Mouse (Mus musculus) spleen, postnatal 0 days (tissue): ENCODE results near the gene Rfc5. TPM values are rescaled to one million over a fixed set of nuclear protein-coding genes. Genes with fewer than 3 reads are reported as not detected.

ENCODE experiments used
- polyA plus RNA-seq: library from polyadenylated mRNA; unstranded; fragments of >200 nt; fragmentation: Nextera tagmentation; extraction: Ambion mirVana; gene quantifications from 2 replicates; pipeline ENCODE4 v1.2.1, GENCODE M21; 2015

The Rfc5 gene
- polyA plus RNA-seq, result 66.3 and 67.2 TPM in 2 replicates

GRCm38 (mm10) chr5:117388877-117389276 lies at the start of gene Rfc5:
Gene Rfc5 (minus strand): TSS chr5:117389047.

GRCm38 (mm10) chr5:117413507-117414501 lies 25.0 kb upstream of the Rfc5 start, which contains the start of gene Ksr2:
Gene Ksr2 (plus strand): TSS chr5:117414000.

GRCm38 (mm10) chr5:117357129-117357477 lies 31.7 kb downstream of the Rfc5 start, which contains the start of gene Wsb2:
Gene Wsb2 (plus strand): TSS chr5:117357304.

Other genes with a start within 250 kb of the Rfc5 start
- 233 and 253 TPM in 2 replicates for gene Pebp1, start 101.4 kb downstream of the Rfc5 start, polyA plus RNA-seq
- gene Vsig10, start 70.0 kb downstream of the Rfc5 start, polyA plus RNA-seq, result 6.9 and 8.0 TPM in 2 replicates
- 24.9 and 29.2 TPM in 2 replicates for gene Wsb2, start 31.7 kb downstream of the Rfc5 start, polyA plus RNA-seq
- gene Ksr2, start 25.0 kb upstream of the Rfc5 start, polyA plus RNA-seq, result 0.11 and 0.18 TPM in 2 replicates